Mouse (Mus musculus) ES-E14 (cell line): ENCODE results near the gene Unc45a.

Experiments
- HCFC1 ChIP-seq: IDR thresholded peaks from 2 replicates; pipeline ENCODE4 v1.6.1; 2012; ENCODE audit warnings: low read length, inconsistent platforms, borderline replicate concordance; ENCODE audit not compliant: insufficient read depth
- MAFK ChIP-seq: IDR thresholded peaks from 2 replicates; pipeline ENCODE4 v1.6.1; 2014; ENCODE audit warnings: mild to moderate bottlenecking, low read depth, low read length, inconsistent platforms; ENCODE audit not compliant: insufficient read depth
- ZC3H11A ChIP-seq: IDR thresholded peaks from 2 replicates; pipeline ENCODE4 v1.6.1; 2012; ENCODE audit warnings: low read depth, mild to moderate bottlenecking, inconsistent platforms, low read length, borderline replicate concordance

- TF ChIP-seq MAFK (no peak), ZC3H11A (no peak), HCFC1 (no peak)
Observed at GRCm38 (mm10) chr7:80298754-80299153, 42.1 kb downstream of the Unc45a start.
